In genomic region chr5:98030091-98030901, GRCm38 (mm10) we compare ENCODE assay signal across 8 mouse cellular contexts. TPM values are rescaled to one million over a fixed set of nuclear protein-coding genes. Genes with fewer than 3 reads are reported as not detected.
DNase-seq lines count a peak whose midpoint lies in the region; ATAC-seq and TF ChIP-seq lines count a peak whose summit lies in the region.

No protein-coding gene starts in this region.

- TF ChIP-seq POLR2A in liver, adult 2 months (IDR thresholded peaks at IDR 0.05; ENCODE audit: extremely low read depth, insufficient read depth, low read length), result 0 out of 2 replicates have a peak, but pooled peaks have one; percentile 27

- no peaks in the 10 kb centered on the region for H3K9me3 ChIP-seq in forebrain, embryonic 15.5 days
- H3K9me3 ChIP-seq in hindbrain, embryonic 14.5 days (ENCODE audit: control insufficient read depth, low read length), result no peaks in the 10 kb centered on the region
- no peaks in the 10 kb centered on the region for H3K9me3 ChIP-seq in midbrain, postnatal 0 days (ENCODE audit: low read length)

- H3K4me3 ChIP-seq in forebrain, embryonic 15.5 days, result peak overlapping the region; percentile 74
- H3K4me3 ChIP-seq in hindbrain, embryonic 14.5 days (replicated peaks; ENCODE audit: low read length), result peak overlapping the region; percentile 70
- peak overlapping the region; percentile 85 for H3K4me3 ChIP-seq in liver, adult 2 months (ENCODE audit: insufficient read depth, low read depth, low read length)
- peak overlapping the region; percentile 78 for H3K4me3 ChIP-seq in midbrain, postnatal 0 days (ENCODE audit: low read depth, low read length)

- H3K36me3 ChIP-seq in forebrain, embryonic 15.5 days, result no peaks in the 10 kb centered on the region
- no peaks in the 10 kb centered on the region for H3K36me3 ChIP-seq in hindbrain, embryonic 14.5 days (replicated peaks; ENCODE audit: control insufficient read depth, insufficient read depth)
- peaks cover 11% of the 10 kb centered on the region for H3K36me3 ChIP-seq in liver, adult 2 months (ENCODE audit: control insufficient read depth, insufficient read depth, low read length)
- no peaks in the 10 kb centered on the region for H3K36me3 ChIP-seq in midbrain, postnatal 0 days (ENCODE audit: insufficient read depth, low read length)

- peak; percentile 90 for ATAC-seq in forebrain, embryonic 15.5 days (replicated peaks)
- ATAC-seq in hindbrain, embryonic 14.5 days (ENCODE audit: low FRiP score), result peak; percentile 81
- peak; percentile 84 for ATAC-seq in midbrain, postnatal 0 days (ENCODE audit: low FRiP score)

- H3K9ac ChIP-seq in forebrain, embryonic 15.5 days (replicated peaks), result peak overlapping the region; percentile 68
- H3K9ac ChIP-seq in hindbrain, embryonic 14.5 days, result peak overlapping the region; percentile 69
- H3K9ac ChIP-seq in liver, adult 2 months (ENCODE audit: low read depth, low read length), result peak overlapping the region; percentile 92
- H3K9ac ChIP-seq in midbrain, postnatal 0 days (replicated peaks; ENCODE audit: low read length, poor library complexity, severe bottlenecking), result peak overlapping the region; percentile 59

- TF ChIP-seq CTCF in liver, adult 2 months (IDR thresholded peaks at IDR 0.05; ENCODE audit: low read depth, low read length), result no peak
- no peak for TF ChIP-seq CTCF in midbrain, postnatal 0 days (IDR thresholded peaks at IDR 0.05)

- DNase-seq in left cerebral cortex, adult 18-20 months (ENCODE audit: low spot score in 2 of 2), result peak; percentile 8 to 20
- no peak for DNase-seq in left cerebral cortex, adult 11 months (ENCODE audit: low spot score)
- peak; percentile 71 to 79 for DNase-seq in adrenal gland, postnatal 36 days
- DNase-seq in hindbrain, embryonic 14.5 days (ENCODE audit: low spot score), result peak; percentile 31
- DNase-seq in liver, adult 2 months (ENCODE audit: extremely low read depth, low read depth, low spot score), result peak; percentile 62
- DNase-seq in midbrain, postnatal 0 days (ENCODE audit: low spot score), result peak; percentile 51
- DNase-seq in thymus, adult 18-20 months, result peak; percentile 42 to 49

- peak overlapping the region; percentile 98 for H3K4me2 ChIP-seq in forebrain, embryonic 15.5 days (replicated peaks)
- H3K4me2 ChIP-seq in hindbrain, embryonic 14.5 days (replicated peaks), result peak overlapping the region; percentile 96
- peak overlapping the region; percentile 100 for H3K4me2 ChIP-seq in midbrain, postnatal 0 days (ENCODE audit: low read depth, low read length, poor library complexity, severe bottlenecking)

- H3K4me1 ChIP-seq in forebrain, embryonic 15.5 days, result peaks cover 34% of the 10 kb centered on the region
- H3K4me1 ChIP-seq in hindbrain, embryonic 14.5 days (replicated peaks; ENCODE audit: control insufficient read depth, insufficient read depth, low read length), result no peaks in the 10 kb centered on the region
- peaks cover 7% of the 10 kb centered on the region; the same call in 1 of the 2 replicates for H3K4me1 ChIP-seq in liver, adult 2 months (ENCODE audit: control insufficient read depth, insufficient read depth, low read length)
- no peaks in the 10 kb centered on the region for H3K4me1 ChIP-seq in midbrain, postnatal 0 days (ENCODE audit: insufficient read depth, low read length)

- H3K27ac ChIP-seq in forebrain, embryonic 15.5 days (replicated peaks), result peak overlapping the region; percentile 58
- H3K27ac ChIP-seq in hindbrain, embryonic 14.5 days, result peak overlapping the region; percentile 47; the same call in 1 of the 2 replicates
- peak overlapping the region; percentile 76 for H3K27ac ChIP-seq in liver, adult 2 months (replicated peaks; ENCODE audit: insufficient read depth, low read depth, low read length)
- H3K27ac ChIP-seq in midbrain, postnatal 0 days (ENCODE audit: low read depth, low read length), result no peak overlapping the region

- H3K27me3 ChIP-seq in forebrain, embryonic 15.5 days, result no peaks in the 10 kb centered on the region
- no peaks in the 10 kb centered on the region for H3K27me3 ChIP-seq in hindbrain, embryonic 14.5 days (ENCODE audit: control insufficient read depth, insufficient read depth, low read length)
- no peaks in the 10 kb centered on the region for H3K27me3 ChIP-seq in liver, adult 2 months (ENCODE audit: control insufficient read depth, insufficient read depth, low read length)
- H3K27me3 ChIP-seq in midbrain, postnatal 0 days (ENCODE audit: insufficient read depth, low read length), result no peaks in the 10 kb centered on the region

- WGBS in forebrain, embryonic 15.5 days, result under 1% methylated on average over 36 of the region's 36 CpGs
- under 1% methylated on average over 36 of the region's 36 CpGs for WGBS in hindbrain, embryonic 14.5 days
- under 1% methylated on average over 36 of the region's 36 CpGs for WGBS in liver, adult 2 months
- WGBS in midbrain, postnatal 0 days, result under 1% methylated on average over 35 of the region's 36 CpGs

- peaks cover 3% of the 10 kb centered on the region; the same call in 1 of the 2 replicates for H3K79me2 ChIP-seq in liver, adult 2 months (ENCODE audit: control insufficient read depth, insufficient read depth, low read length)

RNA-seq across cellular contexts. Expression of gene Antxr2, which starts 0.5 kb away (rescaled TPM):
- 1 to 10 TPM; 1.2 to 1.7 TPM for total RNA-seq in left cerebral cortex, adult 18-20 months (2021)
- total RNA-seq in adrenal gland, postnatal 36 days (2021), result 10 to 100 TPM; 39.8 to 41.5 TPM
- polyA plus RNA-seq in forebrain, embryonic 15.5 days (2015; fragmentation: Nextera tagmentation; extraction: Ambion mirVana), result 4.1 and 4.4 TPM in 2 replicates
- polyA plus RNA-seq in hindbrain, embryonic 14.5 days (2014; fragmentation: Nextera tagmentation; extraction: Ambion mirVana), result 3.6 and 3.8 TPM in 2 replicates
- 18.3 and 24.9 TPM in 2 replicates for total RNA-seq in liver, adult 2 months (2014; rRNA removed)
- 5.2 and 5.5 TPM in 2 replicates for polyA plus RNA-seq in liver, adult 2 months (2012; rRNA removed)
- 2.1 and 4.4 TPM in 2 replicates for total RNA-seq in midbrain, postnatal 0 days (2014; rRNA removed)
- 1.1 and 1.2 TPM in 2 replicates for polyA plus RNA-seq in midbrain, postnatal 0 days (2015; fragmentation: Nextera tagmentation; extraction: Ambion mirVana)
